Mouse (Mus musculus) myocyte (in vitro differentiated cells): ENCODE measurements around the gene Scrn3.

ENCODE experiments used
- CEBPB ChIP-seq: IDR thresholded peaks from 2 replicates; pipeline ENCODE4 v1.6.1; 2011; ENCODE audit warnings: mild to moderate bottlenecking, moderate library complexity; ENCODE audit not compliant: poor library complexity, insufficient read depth, severe bottlenecking
- MYOD1 ChIP-seq, 3 experiments: IDR thresholded peaks; one replicate each; pipeline ENCODE4 v1.6.1; 2011; ENCODE audit warnings: control low read depth in 2 of 3, low read depth in 2 of 3, mild to moderate bottlenecking in 2 of 3, moderate library complexity in 1 of 3; ENCODE audit not compliant: insufficient read length in 2 of 3, control insufficient read depth in 1 of 3
- POLR2A ChIP-seq: IDR thresholded peaks from one replicate; pipeline ENCODE4 v1.6.1; 2011; ENCODE audit warnings: low read depth, mild to moderate bottlenecking, control low read depth, moderate library complexity; ENCODE audit not compliant: insufficient read length
- POLR2AphosphoS2 ChIP-seq: IDR thresholded peaks from one replicate; pipeline ENCODE4 v1.6.1; 2011; ENCODE audit warnings: low read depth, control low read depth; ENCODE audit not compliant: insufficient read length
- TCF12 ChIP-seq: IDR thresholded peaks from one replicate; pipeline ENCODE4 v1.6.1; 2011; ENCODE audit warnings: mild to moderate bottlenecking, control low read depth; ENCODE audit not compliant: poor library complexity, insufficient read depth, severe bottlenecking

- TF ChIP-seq POLR2A, result no peak
- no peak for TF ChIP-seq POLR2AphosphoS2
- TF ChIP-seq TCF12, result no peak
- TF ChIP-seq MYOD1 (IDR thresholded peaks at IDR 0.05; ENCODE audit: control insufficient read depth in 1 of 3, insufficient read length in 2 of 3, low read depth in 2 of 3), result no peak
- TF ChIP-seq CEBPB, result no peak
These were observed 44.1 kb upstream of the Scrn3 start for GRCm38 (mm10) chr2:73268281-73268680.
